Mouse (Mus musculus) c-Kit-positive CD71-positive TER-119-positive erythroid progenitor cells, embryonic 14.5 days (primary cell): ENCODE measurements around the gene Pik3ap1.
"Not testable (repeated sequence)": the region's sequence is repeated elsewhere in the genome, so short reads cannot be mapped to it uniquely, and the experiment has no call there.

Experiments used
- DNase-seq: peaks from one replicate; pipeline ENCODE4 v3.0.0-alpha.2; 2013; ENCODE audit warnings: low spot score

Pik3ap1 gene

GRCm38 (mm10) chr19:41332228-41332627 is 52.7 kb downstream of the Pik3ap1 start:
- no peak for DNase-seq

GRCm38 (mm10) chr19:41330401-41330800 is 54.5 kb downstream of the Pik3ap1 start:
- DNase-seq, result no peak

GRCm38 (mm10) chr19:41329961-41330360 is 54.9 kb downstream of the Pik3ap1 start:
- no peak for DNase-seq

DNA sequence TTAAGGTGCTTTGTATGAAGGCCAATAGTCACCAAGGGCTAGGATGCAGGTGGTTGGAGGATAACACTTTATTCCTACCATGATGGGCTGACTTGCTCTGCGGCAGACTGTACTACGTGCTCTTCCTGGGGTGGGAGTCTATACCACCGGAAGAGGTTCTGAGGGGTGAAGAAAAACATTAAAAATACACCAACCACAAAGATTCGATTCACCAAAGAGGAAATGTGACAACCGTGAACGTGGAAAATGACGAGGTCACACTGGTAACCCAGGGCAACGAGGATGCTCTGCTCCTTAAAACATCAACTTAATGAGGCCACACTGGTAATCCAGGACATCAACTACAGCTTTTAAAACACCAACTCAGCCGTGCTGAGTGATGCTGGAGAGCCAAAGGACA is 56.2 kb downstream of the Pik3ap1 start:
- no peak for DNase-seq

DNA sequence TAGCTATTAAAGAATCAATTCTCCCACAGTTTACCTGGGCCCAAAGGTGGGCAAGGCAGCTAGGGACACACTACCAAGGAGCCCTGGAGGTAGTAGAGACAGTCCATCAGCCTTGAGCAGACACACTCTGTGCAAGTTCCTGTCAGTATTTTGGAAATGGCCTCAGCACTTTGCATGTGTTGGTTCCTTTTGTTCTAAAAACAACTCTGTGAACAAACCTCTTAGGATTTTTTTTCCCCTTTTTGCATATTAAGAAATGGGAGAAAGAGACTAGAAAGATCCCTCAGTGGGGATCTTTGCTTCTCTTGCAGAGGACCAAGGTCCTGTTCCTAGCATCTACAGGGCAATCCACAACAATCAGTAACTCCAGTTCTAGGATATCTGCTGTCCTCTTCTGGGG is 61.1 kb downstream of the Pik3ap1 start:
- DNase-seq, result no peak

DNA sequence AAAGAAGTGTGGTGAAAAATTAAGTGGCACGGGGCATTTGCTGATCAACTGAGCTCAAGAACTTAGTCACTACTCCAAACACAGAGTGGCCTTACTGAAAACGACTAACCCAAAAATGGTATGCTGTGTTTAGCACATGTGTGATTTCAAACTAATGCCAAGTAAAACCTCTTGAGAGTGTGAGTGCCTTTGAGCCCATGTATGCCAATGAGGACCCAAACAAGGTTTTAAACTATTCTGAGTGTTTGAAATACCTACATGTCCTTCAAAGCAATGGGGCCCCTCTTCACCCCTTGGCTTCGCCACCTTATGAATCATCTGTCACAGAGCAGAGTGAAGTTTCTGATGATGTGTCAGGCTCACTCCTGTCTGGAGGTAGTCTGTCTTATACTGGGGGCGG is 61.8 kb downstream of the Pik3ap1 start:
- DNase-seq, result no peak

DNA sequence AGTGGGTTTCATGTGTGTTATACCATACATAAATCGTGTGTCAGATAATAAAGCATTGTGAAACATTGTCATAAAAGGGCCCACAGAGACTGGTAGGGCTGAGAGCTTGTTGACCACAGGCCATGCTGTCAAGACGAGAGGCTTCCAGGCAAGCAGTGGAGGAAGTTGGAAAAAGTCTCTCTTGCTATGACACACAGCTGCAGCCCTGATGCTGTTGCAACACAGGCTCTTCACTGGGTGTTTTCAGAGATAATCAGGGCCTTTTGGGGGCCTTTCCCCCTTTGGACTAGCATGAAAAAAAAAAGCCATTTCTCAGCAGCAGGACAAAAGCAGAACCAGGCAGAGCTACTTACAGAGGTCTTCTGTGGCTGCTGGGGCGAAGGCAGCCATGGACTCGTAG is 63.8 kb downstream of the Pik3ap1 start:
- no peak for DNase-seq

DNA sequence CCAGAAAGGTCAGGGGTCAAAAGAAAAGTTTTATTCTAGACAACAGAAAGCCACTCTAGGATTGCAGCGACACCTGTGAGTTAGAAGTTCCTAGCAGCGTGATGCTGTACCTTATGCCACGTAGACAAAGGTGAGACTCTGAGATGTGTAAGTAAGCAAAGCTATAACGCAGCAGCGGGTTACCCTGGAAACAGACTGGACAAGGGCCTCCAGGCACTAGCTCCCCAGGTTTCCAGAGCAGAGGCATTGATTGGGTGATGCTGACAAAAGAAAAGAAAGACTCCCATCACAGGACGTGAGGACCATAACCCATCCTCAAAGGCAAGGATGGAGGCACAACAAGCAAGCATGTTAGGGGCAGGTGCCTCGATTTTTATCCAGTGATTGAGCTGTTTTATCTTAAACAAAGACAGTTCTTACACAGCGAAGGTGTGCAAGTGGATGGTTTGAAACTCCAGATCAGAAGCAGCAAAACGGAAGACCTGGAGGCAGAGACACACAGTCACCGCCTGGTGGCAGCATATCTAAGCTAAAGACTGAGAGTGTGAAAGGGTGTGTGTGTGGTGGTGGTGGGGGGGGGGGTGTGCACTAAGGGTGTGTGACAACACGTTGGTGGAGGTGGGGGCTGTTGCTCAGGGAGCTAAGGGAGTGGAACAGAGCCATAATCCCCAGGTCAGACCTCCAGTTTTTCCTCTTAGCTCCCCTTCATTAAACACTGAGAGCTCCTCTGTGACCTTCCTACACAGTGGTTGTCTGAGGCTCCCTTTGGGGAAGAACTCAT is 67.4 kb downstream of the Pik3ap1 start:
- peak; percentile 26 for DNase-seq

DNA sequence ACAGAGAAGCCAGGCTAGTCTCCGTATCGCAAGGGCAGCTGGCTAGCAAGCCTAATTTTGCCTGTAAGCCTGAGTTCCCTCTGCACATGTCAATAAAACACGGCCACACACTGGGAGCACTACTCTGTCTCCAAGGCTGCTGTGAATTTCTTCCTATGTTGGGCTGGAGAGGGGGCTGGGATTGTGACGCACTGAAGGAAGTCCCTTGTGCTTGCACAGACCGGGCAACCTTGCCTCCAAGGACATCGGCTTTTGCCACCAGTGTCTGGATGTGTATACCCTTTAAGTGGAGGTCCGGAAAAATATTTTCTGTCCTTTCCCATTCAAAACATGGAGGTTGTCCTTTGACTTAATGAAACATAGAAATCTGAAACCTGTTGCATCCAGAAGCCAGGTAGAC is 70.2 kb downstream of the Pik3ap1 start:
- DNase-seq, result no peak

DNA sequence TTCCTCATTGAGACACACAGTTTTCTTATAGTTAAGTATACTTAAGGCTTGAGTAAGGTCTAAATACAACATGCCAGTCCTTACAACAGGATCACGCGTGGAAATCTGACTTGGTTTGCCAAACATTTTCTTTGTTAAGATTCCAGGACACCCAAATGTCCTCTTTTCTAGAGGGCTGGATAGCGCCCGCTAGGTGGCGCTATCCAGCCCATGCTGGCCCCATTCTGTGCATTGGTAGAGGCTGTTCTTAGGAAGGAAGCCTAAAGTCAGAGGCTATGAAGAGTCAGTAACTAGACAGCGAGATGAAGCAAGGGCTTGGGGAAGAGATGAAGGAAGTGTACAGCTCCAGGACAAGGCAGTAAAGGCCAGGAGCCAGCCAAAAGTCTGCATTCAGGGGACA is 71.2 kb downstream of the Pik3ap1 start:
- DNase-seq, result peak; percentile 37

- not testable (repeated sequence) for DNase-seq
Measured at GRCm38 (mm10) chr19:41312587-41312986, 72.3 kb downstream of the Pik3ap1 start.

DNA sequence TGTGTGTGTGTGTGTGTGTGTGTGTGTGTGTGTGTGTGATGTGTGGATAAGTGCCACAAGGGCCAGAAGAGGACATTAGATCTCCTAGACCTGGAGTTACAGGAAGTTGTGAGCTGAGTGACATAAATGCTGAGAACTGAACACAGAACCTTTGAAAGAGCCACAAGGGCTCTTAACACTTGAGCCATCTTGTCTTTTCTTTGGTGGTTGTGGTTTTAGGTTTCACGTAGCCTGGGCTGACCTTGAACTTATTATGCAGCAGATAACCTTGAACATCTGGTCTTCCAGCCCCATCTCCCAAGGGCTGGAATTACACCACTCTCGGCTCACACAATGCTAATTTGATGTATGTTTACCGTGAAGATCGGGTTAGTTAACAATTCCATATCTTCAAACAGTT is 72.9 kb downstream of the Pik3ap1 start:
- DNase-seq, result no peak

DNA sequence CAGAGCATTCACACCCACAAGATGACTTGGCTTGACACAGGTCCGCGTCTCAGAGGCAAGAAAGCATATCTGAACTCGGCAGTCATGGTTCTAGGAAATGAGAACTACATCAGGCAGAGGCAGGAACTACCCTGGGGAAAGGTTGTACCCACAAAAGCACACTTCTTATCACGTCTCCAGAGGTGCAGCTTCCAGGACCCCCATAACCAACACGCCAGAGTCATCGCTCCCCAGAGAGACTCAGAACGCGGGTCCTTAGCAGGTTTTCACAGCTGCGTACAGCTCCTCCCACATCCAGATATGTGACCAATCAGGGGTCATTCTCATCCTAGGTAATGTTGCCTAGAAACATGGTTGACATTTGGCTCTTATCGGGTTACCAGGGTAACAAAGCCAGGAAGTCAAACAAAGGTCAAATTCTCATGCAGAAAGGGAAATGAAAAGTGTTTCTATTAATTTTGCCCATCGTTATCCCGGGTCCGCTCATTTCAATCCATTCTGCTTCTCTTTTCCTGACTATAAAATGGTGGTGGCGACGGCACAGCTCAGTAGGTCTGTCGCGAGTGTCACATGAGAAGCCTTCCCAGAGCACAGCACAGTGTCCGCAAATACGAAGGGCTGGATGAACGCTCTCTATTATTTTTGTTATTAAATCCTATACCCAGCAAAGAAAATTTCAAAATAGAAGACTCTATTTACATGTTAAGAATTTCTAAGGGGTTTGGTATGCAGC is 73.8 kb downstream of the Pik3ap1 start:
- DNase-seq, result peak; percentile 71

DNA sequence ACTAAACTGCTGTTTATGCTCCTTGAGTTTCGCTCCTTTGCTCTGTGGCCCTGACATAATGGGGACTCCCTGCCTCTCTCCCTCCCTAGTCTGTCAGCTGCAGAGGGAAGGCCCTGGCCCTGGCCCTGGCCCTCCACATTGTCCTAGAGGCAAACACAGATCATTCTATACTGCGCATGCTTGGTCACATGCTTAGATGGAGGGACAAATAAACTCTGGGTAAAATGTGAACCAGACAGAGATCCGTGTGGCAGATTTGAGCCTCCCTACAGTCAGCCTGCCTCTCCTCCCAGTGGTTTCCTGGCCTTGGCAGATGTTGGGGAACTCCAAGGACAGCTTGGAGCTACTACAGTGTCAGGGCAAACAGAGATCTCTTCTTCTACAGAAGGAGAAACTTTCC is 81.0 kb downstream of the Pik3ap1 start:
- DNase-seq, result no peak

- DNase-seq, result no peak
Measured at GRCm38 (mm10) chr19:41303433-41303832, 81.5 kb downstream of the Pik3ap1 start.

DNA sequence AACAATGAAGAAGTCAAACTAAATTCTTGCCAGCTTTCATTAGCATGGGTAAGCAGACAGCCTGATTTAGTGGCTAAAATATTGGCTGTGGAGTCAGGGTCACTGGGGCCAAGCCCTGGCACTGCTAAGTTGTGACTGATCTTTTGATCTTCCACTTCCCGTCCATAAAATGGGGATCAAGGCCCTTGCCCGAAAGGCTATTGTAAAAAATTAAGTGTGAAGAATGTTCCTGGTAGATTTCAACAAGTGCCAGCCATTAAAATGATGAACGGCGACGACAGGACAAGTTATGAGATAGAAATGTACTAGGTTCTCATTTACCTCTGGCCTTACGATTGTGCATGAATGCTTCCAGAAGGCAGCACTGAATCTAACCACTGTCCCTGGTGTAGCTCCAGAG is 83.0 kb downstream of the Pik3ap1 start:
- DNase-seq, result no peak

- no peak for DNase-seq
Measured at GRCm38 (mm10) chr19:41299446-41299845, 85.5 kb downstream of the Pik3ap1 start.

DNA sequence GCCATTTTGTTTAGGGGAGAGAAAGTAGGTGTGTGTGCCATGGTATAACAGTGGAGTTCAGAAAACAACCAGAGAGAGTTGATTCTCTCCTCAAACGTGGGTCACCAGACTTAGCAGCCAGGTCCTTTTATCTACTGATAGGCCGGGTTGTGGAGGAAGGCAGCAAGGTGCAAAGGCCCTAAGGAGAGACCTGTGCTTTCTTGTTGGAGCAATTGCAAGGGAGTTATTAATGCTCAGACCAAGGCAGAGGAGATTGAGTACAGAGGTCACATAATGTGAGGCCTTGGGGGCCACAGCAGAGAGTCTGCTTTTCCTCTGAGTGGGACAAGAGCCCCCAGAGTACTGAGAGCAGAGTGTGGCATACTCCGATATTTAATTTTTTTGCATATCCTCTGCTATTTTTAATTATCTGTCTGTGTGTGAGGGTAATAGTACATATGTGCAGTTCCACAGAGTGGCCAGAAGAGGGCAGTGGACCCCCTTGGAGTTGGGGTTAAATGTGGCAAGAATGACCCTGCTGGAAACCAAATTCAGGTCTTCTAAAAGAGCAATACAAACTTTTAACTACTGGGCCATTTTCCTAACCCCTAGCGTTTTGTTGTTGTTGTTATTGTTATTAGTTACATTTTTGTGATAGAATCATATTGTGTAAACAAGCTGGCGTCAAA is 93.8 kb downstream of the Pik3ap1 start:
- DNase-seq, result peak; percentile 25

DNA sequence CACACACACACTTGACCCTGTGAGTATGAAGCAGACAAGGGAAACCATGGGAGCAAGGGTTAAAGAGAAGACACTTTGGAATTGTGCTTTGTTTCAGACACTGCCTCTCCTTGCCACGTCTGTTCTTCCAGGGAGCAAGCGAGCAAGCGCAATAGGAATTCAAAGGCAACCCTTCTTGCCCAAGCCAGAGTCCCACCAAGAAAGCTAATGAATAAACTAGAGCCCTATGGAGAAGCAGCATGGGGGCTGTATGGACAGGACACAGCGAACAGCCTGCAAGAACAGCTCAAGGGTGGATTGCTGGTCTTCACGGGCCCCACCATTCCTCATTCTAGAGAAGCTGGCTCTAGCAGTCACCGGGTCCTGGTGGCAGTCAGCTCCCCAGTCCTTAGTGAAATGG is 96.3 kb downstream of the Pik3ap1 start:
- no peak for DNase-seq

DNA sequence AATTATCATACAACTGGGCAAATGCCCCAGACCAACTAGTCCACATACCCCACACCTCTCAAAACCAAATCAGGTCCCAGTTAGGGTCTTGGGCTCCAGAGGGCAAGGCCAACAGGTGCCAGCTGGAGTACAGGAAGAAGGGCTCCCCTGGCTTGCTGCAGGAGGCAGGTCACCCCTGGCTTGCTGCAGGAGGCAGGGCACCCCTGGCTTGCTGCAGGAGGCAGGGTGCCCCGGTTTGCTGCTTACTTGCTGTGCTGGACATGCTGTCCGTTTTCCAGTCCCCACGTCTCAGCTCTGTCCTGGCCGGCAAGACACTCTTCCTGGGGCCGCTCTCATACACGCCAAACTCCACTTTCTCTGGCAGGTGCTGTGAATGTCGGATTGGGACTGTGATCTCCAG is 97.7 kb downstream of the Pik3ap1 start:
- DNase-seq, result no peak

- no peak for DNase-seq
Measured at GRCm38 (mm10) chr19:41284515-41284914, 100.4 kb downstream of the Pik3ap1 start.

DNA sequence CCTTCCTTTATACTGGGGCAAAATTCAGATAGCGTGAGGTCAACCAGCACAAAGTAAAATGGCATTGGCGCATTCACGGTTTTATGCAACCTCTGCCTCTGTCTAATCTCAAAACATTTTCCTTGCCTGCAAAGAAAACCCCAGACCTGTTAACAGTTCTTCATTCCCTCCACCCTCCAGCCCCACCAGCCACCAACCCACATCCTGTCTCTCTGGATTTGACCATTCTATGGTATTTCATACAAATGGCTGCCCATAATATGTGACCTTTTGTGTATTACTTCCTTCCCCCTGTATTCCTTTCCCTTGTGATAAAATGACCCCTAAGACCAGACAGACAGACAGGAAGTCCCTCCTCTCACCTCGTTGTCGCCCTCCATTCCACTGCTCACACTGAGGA is 102.2 kb downstream of the Pik3ap1 start:
- no peak for DNase-seq

- no peak for DNase-seq
Measured at GRCm38 (mm10) chr19:41282216-41282615, 102.7 kb downstream of the Pik3ap1 start.
